Mouse (Mus musculus) frontal cortex, postnatal 10 days (tissue): ENCODE measurements around the gene Npdc1.
A peak's percentile ranks its signal among the peaks of the same experiment; 100 is the strongest.
"Not testable (repeated sequence)": the region's sequence is repeated elsewhere in the genome, so short reads cannot be mapped to it uniquely, and the experiment has no call there.

Experiments used
- DNase-seq, 2 experiments: peaks; one replicate each; pipeline ENCODE4 v3.0.0; 2022; ENCODE audit warnings: low spot score in 2 of 2, mixed read lengths in 1 of 2

Gene Npdc1

GRCm38 (mm10) chr2:25395721-25396596 is 3.2 kb upstream of the Npdc1 start, which contains the start of gene Entpd2:
Gene Entpd2 (plus strand): TSS chr2:25395874.
- no peak for DNase-seq

GRCm38 (mm10) chr2:25396597-25396983 is 2.6 kb upstream of the Npdc1 start:
- DNase-seq: no peak

GRCm38 (mm10) chr2:25397010-25397409 is 2.1 kb upstream of the Npdc1 start:
- DNase-seq: no peak

DNA sequence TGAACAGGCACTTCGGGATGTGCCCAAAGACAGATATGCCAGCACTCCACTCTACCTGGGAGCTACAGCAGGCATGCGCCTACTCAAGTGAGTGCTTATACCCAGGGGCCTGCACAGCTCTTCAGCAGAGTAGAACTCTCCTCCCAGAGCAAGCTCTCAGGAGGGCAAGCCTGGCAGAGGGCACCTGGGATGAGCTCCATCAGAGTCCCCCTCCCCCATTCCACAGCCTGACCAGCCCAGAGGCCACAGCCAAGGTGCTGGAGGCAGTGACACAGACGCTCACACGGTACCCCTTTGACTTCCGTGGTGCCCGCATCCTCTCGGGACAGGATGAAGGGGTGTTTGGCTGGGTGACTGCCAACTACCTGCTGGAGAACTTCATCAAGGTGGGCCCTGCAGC is 1.1 kb upstream of the Npdc1 start:
- DNase-seq: no peak

DNA sequence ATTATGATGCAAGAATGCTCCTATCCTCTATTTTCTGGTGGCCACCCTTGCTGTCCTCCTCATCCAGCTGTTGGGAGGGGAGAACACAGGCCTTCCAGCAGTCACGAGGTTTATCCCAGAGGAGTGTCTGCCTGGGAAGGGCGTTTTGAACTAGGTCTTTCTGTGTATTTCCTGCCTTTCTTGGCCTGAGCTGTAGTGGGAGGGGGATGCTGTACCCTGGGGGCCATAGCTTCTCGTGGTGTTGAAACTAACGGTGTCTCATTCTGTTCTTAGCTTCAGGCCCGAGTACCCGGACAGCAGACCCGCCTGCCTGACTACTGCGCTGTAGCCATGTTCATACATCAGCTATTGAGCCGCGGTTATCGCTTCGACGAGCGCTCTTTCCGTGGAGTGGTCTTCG is 1.1 kb downstream of the Npdc1 start:
- DNase-seq: no peak

DNA sequence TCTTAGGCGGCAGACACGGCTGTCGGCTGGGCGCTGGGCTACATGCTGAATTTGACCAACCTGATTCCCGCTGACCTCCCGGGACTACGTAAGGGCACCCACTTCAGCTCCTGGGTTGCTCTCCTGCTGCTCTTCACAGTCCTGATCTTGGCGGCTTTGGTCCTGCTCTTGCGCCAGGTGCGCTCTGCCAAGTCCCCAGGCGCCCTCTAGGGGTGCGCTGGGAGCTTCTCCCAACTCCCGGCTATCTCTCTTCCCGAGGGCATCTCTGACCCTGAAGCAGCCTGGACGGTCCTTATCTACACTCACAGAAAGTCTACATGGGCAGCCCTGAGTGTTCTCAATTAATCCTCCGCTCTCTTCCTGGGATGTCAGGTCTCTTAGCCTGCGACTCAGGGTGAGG is 1.6 kb downstream of the Npdc1 start:
- peak in 1 of 2 experiments; percentile 45 for DNase-seq

DNA sequence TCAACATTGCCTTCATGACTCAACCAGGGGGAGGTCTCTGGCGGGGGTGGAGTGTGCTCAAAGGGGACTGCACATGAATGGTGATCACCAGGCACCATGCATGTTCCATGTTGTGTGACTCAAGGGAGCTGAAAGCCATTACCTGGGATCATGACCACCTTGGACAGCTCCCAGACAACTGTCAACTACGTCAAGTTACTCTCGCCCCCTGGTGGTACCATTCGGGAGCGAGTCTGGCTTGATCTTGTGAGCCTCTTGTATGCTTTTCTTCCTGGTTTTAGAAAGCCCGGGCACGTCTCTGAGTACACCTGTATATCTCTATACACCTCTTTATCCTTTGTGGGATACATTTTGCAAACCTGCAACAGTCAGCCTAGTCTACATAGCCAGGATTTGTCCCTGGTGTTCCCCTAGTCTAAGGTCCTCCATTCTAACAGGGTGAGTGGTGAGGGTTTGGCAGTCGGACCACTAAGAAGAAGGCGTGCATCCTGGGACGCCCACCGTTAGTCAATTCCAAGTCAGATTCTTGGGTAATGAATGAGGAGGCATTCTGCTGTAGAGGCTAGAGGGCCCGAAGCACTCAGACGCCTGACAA is 3.3 kb downstream of the Npdc1 start:
- DNase-seq: peak; percentile 68 to 69

DNA sequence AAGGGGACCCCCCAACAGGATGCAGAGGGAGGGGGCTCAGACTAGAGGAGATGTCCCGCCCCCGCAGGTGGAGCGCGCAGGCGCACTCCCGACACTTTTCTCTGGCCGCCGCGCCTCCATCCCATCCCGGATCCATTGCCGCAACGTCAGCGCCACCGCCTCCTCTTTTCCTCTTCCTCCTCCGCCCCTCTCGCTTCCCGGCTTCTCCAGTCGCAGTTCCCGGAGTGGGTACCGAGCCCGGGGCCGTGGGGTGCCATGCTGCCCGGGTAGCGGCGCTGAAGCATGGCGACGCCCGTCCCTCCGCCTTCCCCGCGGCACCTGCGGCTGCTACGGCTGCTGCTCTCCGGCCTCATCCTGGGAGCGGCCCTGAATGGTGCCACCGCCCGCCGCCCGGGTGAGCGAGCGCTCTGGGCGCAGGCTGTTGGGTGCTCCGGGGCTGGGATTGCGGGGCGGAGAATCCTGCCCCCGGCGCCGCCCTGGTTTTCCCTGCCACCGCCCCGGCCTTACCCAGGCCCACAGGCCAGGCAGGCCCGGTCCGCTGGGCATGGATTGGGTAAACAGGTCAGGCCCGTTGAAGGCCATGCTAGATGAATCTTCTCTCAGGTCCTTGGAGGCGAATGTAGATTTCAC is 3.9 kb downstream of the Npdc1 start:
- peak; percentile 88 to 90 for DNase-seq

GRCm38 (mm10) chr2:25403994-25404393 is 4.8 kb downstream of the Npdc1 start:
- no peak for DNase-seq

DNA sequence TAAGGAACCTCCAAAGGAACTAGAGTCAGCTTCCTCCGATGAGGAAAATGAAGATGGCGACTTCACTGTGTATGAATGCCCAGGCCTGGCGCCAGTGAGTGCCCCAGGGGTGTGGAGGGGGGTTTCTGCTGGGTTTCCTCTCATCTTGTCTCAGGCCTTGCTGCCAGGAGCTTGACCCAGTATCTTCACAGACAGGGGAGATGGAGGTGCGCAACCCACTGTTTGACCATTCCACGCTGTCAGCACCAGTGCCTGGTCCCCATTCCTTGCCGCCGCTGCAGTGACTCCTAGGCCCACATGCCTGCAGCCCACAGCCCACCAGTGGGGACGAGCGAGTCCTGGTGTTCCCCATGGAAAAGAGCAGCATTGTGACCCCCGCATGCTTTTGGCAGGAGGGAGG is 9.8 kb downstream of the Npdc1 start:
- DNase-seq: no peak

- not testable (repeated sequence) for DNase-seq
Measured at GRCm38 (mm10) chr2:25413436-25413835, 14.3 kb downstream of the Npdc1 start.

DNA sequence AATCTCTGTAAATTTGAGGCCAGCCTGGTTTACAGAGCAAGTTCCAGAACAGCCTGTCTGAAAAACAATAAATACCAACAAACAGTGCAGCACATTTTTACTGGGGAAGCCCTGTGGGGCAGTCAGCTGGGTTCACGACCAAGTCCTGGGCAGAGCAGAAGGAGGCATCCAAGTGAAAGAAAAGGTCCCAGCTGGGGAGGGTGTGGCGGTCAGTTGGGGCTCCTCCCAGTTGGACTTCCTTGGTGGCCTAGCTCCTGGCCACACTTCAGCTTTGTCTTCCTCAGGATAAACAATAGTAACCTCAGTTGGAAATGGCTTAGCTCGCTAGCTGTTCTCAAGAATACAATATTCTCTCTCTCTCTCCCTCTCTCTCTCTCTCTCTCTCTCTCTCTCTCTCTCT is 18.3 kb downstream of the Npdc1 start:
- no peak for DNase-seq

DNA sequence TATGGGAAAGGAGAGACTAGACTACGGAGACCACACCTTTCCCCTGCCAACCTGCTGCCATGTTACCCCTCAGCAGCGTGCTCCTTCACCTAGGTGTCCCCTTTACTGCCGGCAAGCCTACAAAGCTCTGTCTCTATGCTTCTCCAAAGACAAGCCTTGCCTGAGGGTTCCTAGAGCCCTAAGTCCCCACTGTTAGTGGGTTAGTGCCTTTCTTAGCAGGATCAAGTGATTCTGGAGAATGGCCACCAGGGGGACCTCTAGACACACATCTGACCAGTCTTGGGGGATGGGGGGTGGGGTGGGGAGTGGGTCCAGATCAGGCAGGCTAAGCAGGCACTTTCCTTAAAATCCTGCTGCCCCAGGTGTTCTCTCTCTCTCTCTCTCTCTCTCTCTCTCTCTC is 22.7 kb downstream of the Npdc1 start:
- DNase-seq: peak in 1 of 2 experiments; percentile 39

DNA sequence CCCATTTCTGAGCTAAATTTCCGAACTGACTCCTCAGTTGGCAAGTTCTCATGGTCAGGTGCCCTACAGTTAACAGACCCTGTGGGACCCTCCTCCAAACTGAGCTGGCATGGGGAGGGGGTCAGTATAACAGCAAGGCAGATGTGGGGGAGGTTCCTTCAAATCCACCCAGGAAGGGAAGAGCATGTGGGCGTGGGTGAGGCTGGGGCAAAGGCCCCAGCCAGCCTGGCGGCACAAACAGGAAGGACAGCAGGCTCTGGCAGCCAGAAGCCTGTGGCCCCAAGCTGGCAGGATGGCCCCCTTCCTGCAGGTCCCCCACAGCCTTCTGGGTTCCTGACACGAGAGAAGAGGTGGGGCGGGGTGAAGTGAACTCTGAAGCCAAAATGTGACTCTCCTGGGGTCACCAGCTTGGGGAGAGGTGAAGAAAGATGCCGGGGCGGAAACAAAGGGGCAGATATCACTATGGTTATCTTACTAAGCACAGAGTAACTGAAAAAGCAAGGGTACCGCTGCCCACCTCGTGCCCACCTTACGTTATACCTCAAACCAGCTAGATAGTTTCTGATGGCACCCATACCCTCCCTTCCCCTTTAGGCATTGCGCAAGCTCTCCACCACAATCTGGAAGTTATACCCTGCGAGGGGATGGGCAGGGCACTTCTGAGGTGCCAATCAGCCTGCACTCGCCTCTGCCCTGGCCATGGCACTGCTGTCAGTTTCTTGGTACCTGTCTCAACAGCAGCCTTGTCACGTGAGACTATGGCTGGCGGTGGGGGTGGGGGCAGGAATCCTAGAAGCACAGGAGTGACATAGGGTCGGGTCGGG is 23.6 kb downstream of the Npdc1 start, which contains the start of gene Fut7:
Fut7 (plus strand) TSS at position 681 of the 824 bp plus-strand sequence.
- DNase-seq: no peak

DNA sequence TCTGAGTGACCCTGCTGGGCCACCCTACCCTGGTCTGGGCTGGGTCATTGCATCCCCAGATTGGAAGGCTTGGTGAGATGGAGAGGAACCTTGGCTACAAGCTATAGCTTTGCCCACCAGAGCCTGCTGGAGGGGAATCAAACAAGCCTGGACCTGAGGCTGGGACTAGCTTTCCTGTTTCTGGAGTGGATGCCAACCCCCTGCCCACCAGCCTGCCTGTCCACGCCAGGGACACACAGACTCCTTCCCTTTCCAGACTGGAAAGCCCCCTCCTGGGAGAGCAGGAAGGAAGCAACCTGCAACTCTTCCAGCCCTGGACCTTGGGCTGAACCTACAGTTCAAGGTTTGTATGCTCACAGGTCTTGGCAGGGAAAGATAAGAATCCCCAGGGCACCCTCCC is 24.5 kb downstream of the Npdc1 start:
- no peak for DNase-seq

- DNase-seq: no peak
Measured at GRCm38 (mm10) chr2:25425481-25425880, 26.3 kb downstream of the Npdc1 start.

- peak in 1 of 2 experiments; percentile 63 for DNase-seq
Measured at GRCm38 (mm10) chr2:25426721-25427191, 27.6 kb downstream of the Npdc1 start.

- no peak for DNase-seq
Measured at GRCm38 (mm10) chr2:25427256-25427655, 28.1 kb downstream of the Npdc1 start.

- DNase-seq: peak; percentile 93
Measured at GRCm38 (mm10) chr2:25428442-25429236, 29.5 kb downstream of the Npdc1 start, which contains the start of gene Abca2. Gene Abca2 (plus strand): TSS chr2:25428703.

DNA sequence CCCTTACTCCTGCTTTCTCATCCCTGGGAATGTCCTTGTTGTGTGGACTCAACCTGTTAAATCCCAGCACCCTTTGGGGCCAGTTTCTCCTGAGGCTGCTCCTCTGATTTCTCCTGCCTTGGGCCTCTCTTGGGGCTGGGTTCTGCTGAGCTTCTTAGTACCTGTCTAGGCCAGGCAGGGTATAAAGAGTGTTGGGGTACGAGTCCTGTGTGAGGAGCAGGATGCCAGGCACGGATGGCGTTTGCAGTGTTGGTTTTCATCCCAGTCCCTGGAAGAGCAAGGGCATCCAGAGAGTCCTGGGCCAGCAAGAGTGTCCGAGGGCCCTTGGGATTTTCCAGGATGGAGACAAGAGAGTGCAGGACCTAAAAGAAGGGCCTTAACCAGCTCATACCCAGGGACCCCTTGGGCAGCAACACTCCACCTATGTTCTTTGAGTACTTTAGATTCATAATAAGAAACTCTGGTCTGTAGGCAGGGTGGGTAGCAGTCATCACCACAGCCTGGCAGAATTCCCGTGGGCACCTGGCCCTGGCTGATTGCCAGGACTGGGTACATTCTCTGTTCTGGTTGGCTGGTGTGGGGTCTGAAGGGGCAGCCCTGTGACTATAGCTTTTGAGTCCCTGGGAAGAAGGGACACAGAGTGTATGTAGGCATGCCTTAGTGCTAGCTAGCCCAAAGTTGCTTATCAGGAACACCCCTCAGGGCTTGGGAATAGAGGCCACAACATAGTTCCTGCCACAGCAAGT is 30.5 kb downstream of the Npdc1 start:
- DNase-seq: no peak
